Mouse (Mus musculus) left cerebral cortex, adult 2 months (tissue): Measurements from ENCODE around the gene Coq4. TPM values are rescaled to one million over a fixed set of nuclear protein-coding genes. Genes with fewer than 3 reads are reported as not detected.
"Not testable (repeated sequence)": the region's sequence is repeated elsewhere in the genome, so short reads cannot be mapped to it uniquely, and the experiment has no call there.

Experiments
- DNase-seq, 2 experiments: peaks; one replicate each; pipeline ENCODE4 v3.0.0; 2021 to 2022; ENCODE audit warnings: low spot score in 2 of 2, mixed read lengths in 1 of 2; ENCODE audit errors: extremely low spot score in 1 of 2
- H3K27ac ChIP-seq: fragments of 200-600 bp; 2 replicates; pipeline ENCODE4 v1.8.1; 2022
- H3K4me3 ChIP-seq: fragments of 200-600 bp; 2 replicates; pipeline ENCODE4 v1.8.1; 2022
- CTCF ChIP-seq: fragments of 200-600 bp; IDR thresholded peaks from 2 replicates; pipeline ENCODE4 v1.8.1; 2022; ENCODE audit warnings: antibody characterized with exemption, mild to moderate bottlenecking, moderate library complexity
- intact Hi-C: fragments of 180-260 bp; cut with DNase I; formaldehyde crosslinking; loops from one replicate; pipeline ENCODE4 v1.15.1; 2025
- total RNA-seq, 2 experiments: library from RNA; stranded (reverse); gene quantifications; 2 replicates each; pipeline ENCODE4 v1.2.3; 2021

Coq4 gene
- total RNA-seq, 2 experiments from 2014 or later, result 28.8 to 30.1 TPM

GRCm38 (mm10) chr2:29767976-29768709 lies 19.1 kb upstream of the Coq4 start:
- no peak for DNase-seq
- Histone ChIP-seq H3K4me3 (no peak overlapping the region), H3K27ac (no peak overlapping the region)
- intact Hi-C loops, result no loop called here
- TF ChIP-seq CTCF, result no peak

- TF ChIP-seq CTCF, result no peak
- Histone ChIP-seq H3K27ac (no peak overlapping the region), H3K4me3 (no peak overlapping the region)
- intact Hi-C loops, result no loop called here
- no peak for DNase-seq
Observed at GRCm38 (mm10) chr2:29768901-29769300, 18.4 kb upstream of the Coq4 start.

GRCm38 (mm10) chr2:29770162-29770561 lies 17.1 kb upstream of the Coq4 start:
- Histone ChIP-seq H3K4me3 (no peak overlapping the region), H3K27ac (no peak overlapping the region)
- peak; percentile 21 for TF ChIP-seq CTCF
- DNase-seq, result no peak
- intact Hi-C loops, result no loop called here

- Histone ChIP-seq H3K4me3 (no peak overlapping the region), H3K27ac (no peak overlapping the region)
- no peak for TF ChIP-seq CTCF
- DNase-seq, result no peak
- intact Hi-C loops, result no loop called here
Observed at GRCm38 (mm10) chr2:29771611-29772461, 15.5 kb upstream of the Coq4 start.

- no peak for TF ChIP-seq CTCF
- Histone ChIP-seq H3K27ac (no peak overlapping the region), H3K4me3 (no peak overlapping the region)
- intact Hi-C loops, result no loop called here
- no peak for DNase-seq
Observed at GRCm38 (mm10) chr2:29773323-29773722, 14.0 kb upstream of the Coq4 start.

- H3K4me3 ChIP-seq, DNase-seq, H3K27ac ChIP-seq, intact Hi-C loops: not testable (repeated sequence)
Observed at GRCm38 (mm10) chr2:29781256-29781655, 6.0 kb upstream of the Coq4 start.

GRCm38 (mm10) chr2:29784290-29784689 lies 3.0 kb upstream of the Coq4 start:
- intact Hi-C loops, result no loop called here
- TF ChIP-seq CTCF, result no peak
- DNase-seq, result no peak
- Histone ChIP-seq H3K27ac (no peak overlapping the region), H3K4me3 (no peak overlapping the region)

GRCm38 (mm10) chr2:29787937-29788681 lies 816 bp downstream of the Coq4 start, which contains the start of gene Trub2:
Trub2 (minus strand) TSS chr2:29788502.
- H3K4me3 ChIP-seq, result peak within 1 kb of the TSS; percentile 93
- peak within 1 kb of the TSS; percentile 73 for H3K27ac ChIP-seq
- peak; percentile 87 to 90 for DNase-seq
- TF ChIP-seq CTCF, result no peak
- intact Hi-C loops, result no loop called here

- H3K27ac ChIP-seq, result no peak overlapping the region
- no peak for TF ChIP-seq CTCF
- DNase-seq, result no peak
- intact Hi-C loops, result no loop called here
- H3K4me3 ChIP-seq, result no peak overlapping the region
Observed at GRCm38 (mm10) chr2:29792772-29793487, 5.6 kb downstream of the Coq4 start.

GRCm38 (mm10) chr2:29802075-29802826 lies 15.0 kb downstream of the Coq4 start, which contains the start of gene Slc27a4:
Slc27a4 (plus strand) TSS chr2:29802634.
- peak; percentile 97 to 98 for DNase-seq
- no peak; the same call in 1 of the 2 replicates for TF ChIP-seq CTCF
- H3K4me3 ChIP-seq, result peak within 1 kb of the TSS; percentile 92
- intact Hi-C loops, result no loop called here
- peak within 1 kb of the TSS; percentile 93 for H3K27ac ChIP-seq

- intact Hi-C loops, result no loop called here
Observed at GRCm38 (mm10) chr2:29802827-29803201, 15.5 kb downstream of the Coq4 start.

More at GRCm38 (mm10) chr2:29802827-29803201, 15.5 kb downstream of the Coq4 start:
- Histone ChIP-seq H3K27ac (peak overlapping the region; percentile 93), H3K4me3 (peak overlapping the region; percentile 92)
- DNase-seq, result no peak
- TF ChIP-seq CTCF, result no peak
